Mouse (Mus musculus) embryonic facial prominence, embryonic 12.5 days (tissue): ENCODE measurements at regions not wholly inside any gene's neighbourhood (a gene's known extent, or its start where the extent isn't known, plus 50 kb on each side); places are given as distances from the start of the nearest gene placed in this dataset.
A peak's percentile ranks its signal among the peaks of the same experiment; 100 is the strongest.

Experiments used
- ATAC-seq: fragments of 200-750 bp; cut with Nextera tagmentation; 2 replicates; pipeline ENCODE4 v1.8.0; 2017; ENCODE audit not compliant: insufficient number of reproducible peaks, insufficient read depth, low FRiP score, low TSS enrichment
- H3K27ac ChIP-seq: fragments of 300-500 bp; sonication (generic); 2 replicates; pipeline ENCODE4 v1.5.1; 2016; ENCODE audit warnings: mild to moderate bottlenecking
- H3K27me3 ChIP-seq: fragments of 300-500 bp; sonication (generic); 2 replicates; pipeline ENCODE4 v1.6.1; 2016; ENCODE audit warnings: mild to moderate bottlenecking, moderate library complexity
- H3K36me3 ChIP-seq: fragments of 300-500 bp; sonication (generic); 2 replicates; pipeline ENCODE4 v1.6.1; 2016; ENCODE audit warnings: mild to moderate bottlenecking
- H3K4me1 ChIP-seq: fragments of 300-500 bp; sonication (generic); 2 replicates; pipeline ENCODE4 v1.6.1; 2016
- H3K4me2 ChIP-seq: fragments of 300-500 bp; sonication (generic); replicated peaks from 2 replicates; pipeline ENCODE4 v1.6.1; 2016; ENCODE audit warnings: mild to moderate bottlenecking, moderate library complexity
- H3K4me3 ChIP-seq: fragments of 300-500 bp; sonication (generic); 2 replicates; pipeline ENCODE4 v1.5.1; 2016; ENCODE audit warnings: mild to moderate bottlenecking
- H3K9ac ChIP-seq: fragments of 300-500 bp; sonication (generic); 2 replicates; pipeline ENCODE4 v1.6.1; 2016; ENCODE audit warnings: mild to moderate bottlenecking, moderate library complexity
- H3K9me3 ChIP-seq: fragments of 300-500 bp; sonication (generic); 2 replicates; pipeline ENCODE4 v1.6.1; 2016; ENCODE audit warnings: mild to moderate bottlenecking, moderate library complexity
- WGBS: fragments of 180-500 bp; shearing (Covaris S2); methylation state at CpG from one replicate; pipeline ENCODE4 v1.1.7; 2016; 5-methylcytosine and 5-hydroxymethylcytosine counted together

GRCm38 (mm10) chr9:24833766-24834165 lies 59.7 kb upstream of the Tbx20 start:
- Histone ChIP-seq H3K4me1 (no peaks in the 10 kb centered on the region), H3K36me3 (no peaks in the 10 kb centered on the region), H3K9ac (no peak overlapping the region), H3K27me3 (no peaks in the 10 kb centered on the region), H3K4me3 (no peak overlapping the region), H3K4me2 (no peak overlapping the region), H3K27ac (no peak overlapping the region), H3K9me3 (no peaks in the 10 kb centered on the region)
- 35% methylated on average over 7 of the region's 7 CpGs for WGBS
- no peak for ATAC-seq

GRCm38 (mm10) chr9:24848210-24848609 lies 74.1 kb upstream of the Tbx20 start:
- WGBS = 83% methylated on average over 7 of the region's 7 CpGs
- H3K9ac ChIP-seq = no peak overlapping the region

GRCm38 (mm10) chr9:24859459-24859858 lies 85.4 kb upstream of the Tbx20 start:
- no peaks in the 10 kb centered on the region for H3K27me3 ChIP-seq
- H3K36me3 ChIP-seq = no peaks in the 10 kb centered on the region
- H3K4me1 ChIP-seq = no peaks in the 10 kb centered on the region
- 79% methylated on average over 2 of the region's 2 CpGs for WGBS
- no peak overlapping the region for H3K4me2 ChIP-seq
- no peaks in the 10 kb centered on the region for H3K9me3 ChIP-seq
- no peak overlapping the region for H3K27ac ChIP-seq
- no peak for ATAC-seq
- no peak overlapping the region for H3K4me3 ChIP-seq
- H3K9ac ChIP-seq = no peak overlapping the region

More at GRCm38 (mm10) chr9:24848210-24848609, 74.1 kb upstream of the Tbx20 start:
- no peak overlapping the region for H3K4me2 ChIP-seq
- no peaks in the 10 kb centered on the region for H3K9me3 ChIP-seq
- no peaks in the 10 kb centered on the region for H3K27me3 ChIP-seq
- no peak overlapping the region for H3K27ac ChIP-seq
- H3K4me3 ChIP-seq = no peak overlapping the region
- H3K36me3 ChIP-seq = no peaks in the 10 kb centered on the region
- no peak for ATAC-seq
- no peaks in the 10 kb centered on the region for H3K4me1 ChIP-seq

- H3K4me1 ChIP-seq = no peaks in the 10 kb centered on the region
- H3K9me3 ChIP-seq = no peaks in the 10 kb centered on the region
- H3K36me3 ChIP-seq = no peaks in the 10 kb centered on the region
- no peak overlapping the region for H3K27ac ChIP-seq
- H3K27me3 ChIP-seq = no peaks in the 10 kb centered on the region
- H3K4me3 ChIP-seq = no peak overlapping the region
- WGBS = 54% methylated on average over 4 of the region's 4 CpGs
- no peak overlapping the region for H3K4me2 ChIP-seq
- no peak for ATAC-seq
- H3K9ac ChIP-seq = no peak overlapping the region
These were observed 92.5 kb upstream of the Tbx20 start for GRCm38 (mm10) chr9:24866390-24867173.

GRCm38 (mm10) chr9:24868746-24869145 lies 94.6 kb upstream of the Tbx20 start:
- Histone ChIP-seq H3K27me3 (no peaks in the 10 kb centered on the region), H3K4me2 (no peak overlapping the region), H3K9me3 (no peaks in the 10 kb centered on the region), H3K36me3 (no peaks in the 10 kb centered on the region), H3K4me1 (no peaks in the 10 kb centered on the region), H3K27ac (no peak overlapping the region), H3K9ac (no peak overlapping the region), H3K4me3 (no peak overlapping the region)
- WGBS = 89% methylated on average over 1 of the region's 1 CpGs
- ATAC-seq = no peak

GRCm38 (mm10) chr9:24874434-24875143 lies 100.5 kb upstream of the Tbx20 start:
- no peak overlapping the region for H3K27ac ChIP-seq

GRCm38 (mm10) chr9:24878384-24879174 lies 104.5 kb upstream of the Tbx20 start:
- Histone ChIP-seq H3K4me2 (no peak overlapping the region), H3K9me3 (no peaks in the 10 kb centered on the region), H3K36me3 (no peaks in the 10 kb centered on the region), H3K4me1 (no peaks in the 10 kb centered on the region), H3K9ac (no peak overlapping the region), H3K27me3 (no peaks in the 10 kb centered on the region), H3K27ac (no peak overlapping the region), H3K4me3 (no peak overlapping the region)
- ATAC-seq = peak; percentile 81; the same call in 1 of the 2 replicates
- WGBS = 29% methylated on average over 8 of the region's 8 CpGs

More at GRCm38 (mm10) chr9:24874434-24875143, 100.5 kb upstream of the Tbx20 start:
- no peaks in the 10 kb centered on the region for H3K4me1 ChIP-seq
- no peaks in the 10 kb centered on the region for H3K36me3 ChIP-seq
- H3K9ac ChIP-seq = no peak overlapping the region
- no peak overlapping the region for H3K4me3 ChIP-seq
- ATAC-seq = no peak
- H3K4me2 ChIP-seq = no peak overlapping the region
- H3K9me3 ChIP-seq = no peaks in the 10 kb centered on the region
- H3K27me3 ChIP-seq = no peaks in the 10 kb centered on the region
- WGBS = 76% methylated on average over 13 of the region's 13 CpGs

- Histone ChIP-seq H3K4me3 (no peak overlapping the region), H3K4me1 (0 out of 2 replicates have a peak, but pooled peaks cover 4% of the 10 kb centered on the region), H3K36me3 (no peaks in the 10 kb centered on the region), H3K9me3 (no peaks in the 10 kb centered on the region), H3K27ac (no peak overlapping the region), H3K9ac (no peak overlapping the region), H3K27me3 (no peaks in the 10 kb centered on the region), H3K4me2 (no peak overlapping the region)
- 62% methylated on average over 1 of the region's 1 CpGs for WGBS
- no peak for ATAC-seq
These were observed 105.6 kb upstream of the Tbx20 start for GRCm38 (mm10) chr9:24879662-24880061.

GRCm38 (mm10) chr9:24884011-24884410 lies 109.9 kb upstream of the Tbx20 start:
- Histone ChIP-seq H3K4me2 (no peak overlapping the region), H3K4me1 (0 out of 2 replicates have a peak, but pooled peaks cover 4% of the 10 kb centered on the region), H3K9ac (no peak overlapping the region), H3K36me3 (no peaks in the 10 kb centered on the region), H3K9me3 (no peaks in the 10 kb centered on the region), H3K4me3 (no peak overlapping the region), H3K27me3 (no peaks in the 10 kb centered on the region), H3K27ac (no peak overlapping the region)
- 42% methylated on average over 3 of the region's 3 CpGs for WGBS
- ATAC-seq = no peak

- Histone ChIP-seq H3K9me3 (no peaks in the 10 kb centered on the region), H3K4me2 (no peak overlapping the region), H3K27ac (no peak overlapping the region), H3K36me3 (no peaks in the 10 kb centered on the region), H3K27me3 (no peaks in the 10 kb centered on the region), H3K4me1 (0 out of 2 replicates have a peak, but pooled peaks cover 4% of the 10 kb centered on the region), H3K9ac (no peak overlapping the region), H3K4me3 (no peak overlapping the region)
- ATAC-seq = no peak
- 82% methylated on average over 9 of the region's 9 CpGs for WGBS
These were observed 114.2 kb upstream of the Tbx20 start for GRCm38 (mm10) chr9:24888282-24888681.

GRCm38 (mm10) chr9:24896498-24897261 lies 122.6 kb upstream of the Tbx20 start:
- no peaks in the 10 kb centered on the region for H3K27me3 ChIP-seq
- H3K9me3 ChIP-seq = no peaks in the 10 kb centered on the region
- H3K4me2 ChIP-seq = no peak overlapping the region
- H3K27ac ChIP-seq = no peak overlapping the region
- no peak for ATAC-seq
- no peak overlapping the region for H3K4me3 ChIP-seq
- WGBS = 83% methylated on average over 13 of the region's 13 CpGs
- no peaks in the 10 kb centered on the region for H3K4me1 ChIP-seq
- H3K9ac ChIP-seq = no peak overlapping the region
- no peaks in the 10 kb centered on the region for H3K36me3 ChIP-seq
